Mouse (Mus musculus) cortical plate, adult 2 months (tissue): ENCODE data around the gene Pdia3. TPM values are rescaled to one million over a fixed set of nuclear protein-coding genes. Genes with fewer than 3 reads are reported as not detected.
"Not testable (repeated sequence)": the region's sequence is repeated elsewhere in the genome, so short reads cannot be mapped to it uniquely, and the experiment has no call there.

Experiments
- H3K27ac ChIP-seq: fragments of 200-500 bp; 2 replicates; pipeline ENCODE4 v1.5.1; 2012; ENCODE audit warnings: low read length, control low read depth, inconsistent platforms; ENCODE audit not compliant: insufficient read depth
- H3K4me1 ChIP-seq: fragments of 200-500 bp; 2 replicates; pipeline ENCODE4 v1.6.1; 2011; ENCODE audit warnings: low read length; ENCODE audit not compliant: control insufficient read depth, insufficient read depth
- H3K4me3 ChIP-seq: fragments of 200-500 bp; 2 replicates; pipeline ENCODE4 v1.5.1; 2011; ENCODE audit warnings: mild to moderate bottlenecking, low read length, control low read depth; ENCODE audit not compliant: insufficient read depth
- CTCF ChIP-seq: fragments of 200-500 bp; IDR thresholded peaks from 2 replicates; pipeline ENCODE4 v1.5.1; 2011; ENCODE audit warnings: mild to moderate bottlenecking, control low read depth, low read length; ENCODE audit not compliant: insufficient read depth; ENCODE audit errors: extremely low read depth
- POLR2A ChIP-seq: fragments of 200-500 bp; IDR thresholded peaks from 2 replicates; pipeline ENCODE4 v1.6.1; 2011; ENCODE audit warnings: mild to moderate bottlenecking, low read length, control low read depth; ENCODE audit not compliant: insufficient read depth; ENCODE audit errors: extremely low read depth
- polyA plus RNA-seq: library from polyadenylated mRNA; depleted of rRNA; stranded (reverse); fragments of >200 nt; gene quantifications from 2 replicates; pipeline ENCODE4 v1.2.3, GENCODE M21; 2012

The Pdia3 gene
- polyA plus RNA-seq, 1 experiment = 106 TPM

DNA sequence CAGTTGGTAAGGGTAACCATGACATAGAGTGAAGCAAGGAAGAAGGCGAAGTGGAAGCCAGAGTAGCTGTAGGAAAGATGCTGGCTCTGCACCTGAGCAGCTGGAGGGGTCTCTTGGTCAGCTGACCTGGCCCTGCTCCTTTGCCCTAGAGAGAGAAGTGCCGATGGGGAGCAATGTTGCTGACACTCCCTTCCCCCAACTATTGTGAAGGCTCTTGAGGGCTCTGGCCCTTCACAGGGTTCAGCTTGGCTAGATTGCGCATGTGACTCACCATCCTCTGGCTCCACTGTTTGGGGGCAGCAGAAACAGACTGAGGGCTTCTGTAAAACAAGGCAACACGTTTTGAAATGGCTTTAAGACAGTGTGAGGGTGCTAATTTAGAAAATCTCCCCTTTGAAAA lies 38.8 kb downstream of the Pdia3 start:
- Histone ChIP-seq H3K27ac (no peak overlapping the region), H3K4me1 (peaks cover 1% of the 10 kb centered on the region; the same call in 1 of the 2 replicates), H3K4me3 (no peak overlapping the region)
- TF ChIP-seq POLR2A = no peak
- TF ChIP-seq CTCF = no peak

DNA sequence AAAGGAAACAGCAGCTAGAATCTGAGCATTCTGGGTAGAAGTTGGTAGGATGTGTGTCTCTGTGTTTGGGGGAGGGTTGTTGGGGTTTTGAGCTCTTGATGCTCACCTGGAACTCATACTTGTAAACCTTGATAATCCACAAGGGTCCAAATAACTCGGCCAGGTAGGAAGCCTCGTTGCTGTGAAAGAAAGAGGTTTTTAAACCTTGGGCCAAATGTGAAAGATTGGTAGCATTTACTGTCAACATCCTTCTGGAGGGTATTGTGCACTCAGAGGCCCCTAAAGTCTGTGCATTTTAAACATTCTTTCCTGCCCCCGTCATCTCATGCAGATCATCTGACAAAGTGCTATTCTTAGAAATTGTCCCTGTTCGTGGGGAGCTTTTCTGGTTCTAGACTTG lies 39.4 kb downstream of the Pdia3 start, which contains the start of gene Hypk:
Gene Hypk, plus strand, starts transcription at position 301 of the 400 bp plus-strand sequence.
- H3K4me3 ChIP-seq = no peak within 1 kb of the TSS
- TF ChIP-seq CTCF = no peak
- 0 out of 2 replicates have a peak, but pooled peaks have one; percentile 25 for TF ChIP-seq POLR2A
- peaks cover 1% of the 10 kb centered on the region; the same call in 1 of the 2 replicates for H3K4me1 ChIP-seq
- no peak within 1 kb of the TSS for H3K27ac ChIP-seq

DNA sequence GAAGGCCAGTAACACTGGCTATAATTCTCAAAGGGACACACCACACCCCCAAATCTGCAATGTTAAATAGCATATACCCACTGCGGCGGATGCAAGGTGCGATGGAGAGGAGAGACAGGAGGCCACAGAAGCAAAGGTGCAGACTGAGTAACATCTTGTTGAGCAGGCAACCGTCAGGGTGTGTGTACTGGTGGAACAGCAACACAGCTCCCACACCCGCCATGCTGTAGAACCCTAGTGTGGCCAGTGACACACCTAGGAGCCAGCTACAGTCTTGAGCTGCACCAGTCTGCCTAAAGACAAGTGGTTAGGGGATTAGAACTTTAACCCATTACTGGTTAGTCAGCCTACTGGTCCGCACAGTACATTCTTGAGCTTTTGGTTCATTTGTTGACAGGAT lies 40.3 kb downstream of the Pdia3 start:
- H3K4me1 ChIP-seq = peaks cover 1% of the 10 kb centered on the region; the same call in 1 of the 2 replicates
- H3K4me3 ChIP-seq = no peak overlapping the region
- TF ChIP-seq CTCF (no peak), POLR2A (no peak)
- H3K27ac ChIP-seq = no peak overlapping the region

DNA sequence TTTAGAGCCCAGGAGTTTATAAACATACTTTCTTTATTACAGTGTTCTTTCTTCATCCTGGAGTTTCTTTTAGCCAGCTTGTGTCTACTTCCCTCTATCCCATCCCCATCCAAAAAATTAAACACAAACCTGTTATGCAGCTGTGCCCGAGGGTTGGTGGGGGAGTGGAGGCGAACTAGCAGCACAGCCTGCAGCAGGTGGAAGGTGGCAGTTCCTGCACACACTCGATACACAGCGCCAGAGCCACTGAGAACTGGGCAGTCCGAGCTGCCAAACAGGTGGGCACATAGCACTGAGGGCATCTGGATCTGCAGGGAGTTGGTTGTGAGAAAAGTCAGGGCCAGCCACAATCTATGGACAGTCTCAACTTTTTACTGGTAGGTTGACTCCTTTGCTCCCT lies 42.0 kb downstream of the Pdia3 start:
- peaks cover 1% of the 10 kb centered on the region; the same call in 1 of the 2 replicates for H3K4me1 ChIP-seq
- no peak overlapping the region for H3K4me3 ChIP-seq
- TF ChIP-seq POLR2A (no peak), CTCF (no peak)
- H3K27ac ChIP-seq = no peak overlapping the region

DNA sequence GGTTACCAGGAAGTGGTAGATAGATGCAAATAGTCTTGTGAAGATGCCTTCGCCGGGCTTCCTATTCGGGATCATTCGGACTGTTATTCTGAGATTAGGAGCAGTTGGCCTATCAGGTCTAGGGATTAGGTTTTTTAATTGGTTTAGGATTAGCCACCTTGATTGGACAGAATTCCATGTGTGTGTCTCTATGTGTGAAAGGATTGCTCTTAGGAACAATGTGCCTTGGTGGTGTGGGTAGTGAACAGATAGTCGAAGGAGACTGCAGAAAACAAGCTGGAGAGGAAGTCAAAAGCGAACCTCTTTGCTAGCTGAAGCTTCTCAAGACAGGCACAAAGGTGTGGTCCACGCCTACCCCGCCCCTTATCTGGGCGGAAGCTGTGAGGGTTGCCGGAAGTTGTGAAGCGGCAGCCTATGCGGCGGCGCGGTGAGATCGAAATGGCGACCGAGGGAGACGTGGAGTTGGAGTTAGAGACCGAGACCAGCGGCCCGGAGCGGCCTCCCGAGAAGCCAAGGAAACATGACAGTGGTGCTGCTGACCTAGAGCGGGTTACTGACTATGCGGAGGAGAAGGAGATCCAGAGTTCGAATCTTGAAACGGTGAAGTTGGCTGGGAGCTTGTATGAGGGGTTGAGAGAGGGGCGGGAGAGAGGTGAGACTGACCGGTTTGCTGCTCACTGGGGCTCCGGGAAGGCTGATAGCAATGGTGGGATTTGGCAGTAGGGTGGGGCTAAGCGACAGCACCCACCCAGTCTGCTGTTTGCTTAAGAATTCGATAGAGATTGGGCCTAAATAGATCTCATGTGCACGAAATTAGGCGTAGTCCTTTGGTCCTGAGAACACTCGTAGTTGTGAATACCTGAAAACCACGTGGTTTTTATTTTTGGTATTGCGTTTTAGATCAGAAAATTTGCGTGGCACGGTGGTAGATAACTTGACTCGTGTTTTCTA lies 43.4 kb downstream of the Pdia3 start, which contains the start of gene Serinc4:
Gene Serinc4, minus strand, starts transcription at position 90 of the 951 bp plus-strand sequence.
- H3K27ac ChIP-seq = no peak within 1 kb of the TSS
- TF ChIP-seq CTCF (no peak), POLR2A (peak; percentile 77)
- peak within 1 kb of the TSS; percentile 83 for H3K4me3 ChIP-seq
- H3K4me1 ChIP-seq = peaks cover 1% of the 10 kb centered on the region; the same call in 1 of the 2 replicates

DNA sequence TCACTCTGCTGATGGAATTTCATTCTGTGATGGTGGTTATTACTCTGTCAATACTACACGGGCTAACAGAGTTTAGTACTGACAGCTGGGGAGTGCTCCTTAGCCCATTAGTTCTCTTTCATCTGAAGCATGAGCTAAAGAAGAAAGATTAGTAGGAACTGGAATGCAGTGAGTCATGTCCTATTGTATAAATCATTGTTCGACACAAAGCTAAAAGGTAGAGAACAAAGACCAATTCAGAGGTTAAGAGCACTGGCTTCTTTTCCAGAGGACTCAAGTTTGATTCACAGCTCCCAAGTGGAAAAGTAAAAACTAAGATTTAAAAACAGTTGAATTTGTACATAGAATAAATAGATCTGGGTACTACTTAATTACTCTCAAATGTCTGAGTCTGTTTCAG lies 46.5 kb downstream of the Pdia3 start:
- TF ChIP-seq CTCF = no peak
- TF ChIP-seq POLR2A = no peak
- H3K4me1 ChIP-seq = no peaks in the 10 kb centered on the region

DNA sequence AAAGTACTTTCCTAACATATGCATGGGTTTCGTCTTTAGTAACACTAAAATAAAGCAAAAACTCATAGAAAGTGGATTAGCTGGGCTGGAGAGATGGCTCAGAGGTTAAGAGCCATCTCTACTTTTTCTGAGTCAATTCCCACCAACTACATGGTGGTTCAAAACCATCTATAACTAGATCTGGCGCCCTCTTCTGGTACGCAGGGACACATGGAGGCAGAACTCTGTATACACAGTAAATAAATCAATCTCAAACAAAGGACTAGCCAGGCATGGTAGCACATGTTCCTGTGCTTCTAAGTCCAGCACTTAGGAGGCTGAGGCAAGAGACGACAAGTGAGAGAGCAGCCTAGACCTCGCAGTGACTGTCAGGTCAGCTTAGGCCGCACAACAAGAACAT lies 55.4 kb downstream of the Pdia3 start:
- not testable (repeated sequence) for H3K4me3 ChIP-seq, H3K4me1 ChIP-seq, H3K27ac ChIP-seq

More for the DNA sequence above, 46.5 kb downstream of the Pdia3 start:
- H3K27ac ChIP-seq = no peak overlapping the region
- no peak overlapping the region for H3K4me3 ChIP-seq

DNA sequence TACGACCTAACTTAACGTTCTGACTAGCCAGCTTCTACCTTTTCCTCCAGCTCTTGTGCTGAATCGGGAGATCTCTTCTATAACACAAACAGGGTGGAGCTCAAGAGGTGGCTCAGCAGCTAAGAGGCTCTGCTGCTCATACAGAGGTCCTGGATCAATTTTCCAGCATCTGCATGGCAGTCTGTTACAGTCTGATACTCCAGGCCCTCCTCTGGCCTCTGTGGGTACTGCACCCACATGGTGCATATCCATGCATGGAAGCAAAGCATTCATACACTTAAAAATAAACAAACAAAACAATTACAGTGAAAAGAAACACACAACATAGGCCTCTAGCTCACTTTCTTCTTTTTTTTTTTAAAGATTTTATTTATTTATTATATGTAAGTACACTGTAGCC lies 59.2 kb downstream of the Pdia3 start:
- not testable (repeated sequence) for H3K4me1 ChIP-seq, H3K27ac ChIP-seq, H3K4me3 ChIP-seq

DNA sequence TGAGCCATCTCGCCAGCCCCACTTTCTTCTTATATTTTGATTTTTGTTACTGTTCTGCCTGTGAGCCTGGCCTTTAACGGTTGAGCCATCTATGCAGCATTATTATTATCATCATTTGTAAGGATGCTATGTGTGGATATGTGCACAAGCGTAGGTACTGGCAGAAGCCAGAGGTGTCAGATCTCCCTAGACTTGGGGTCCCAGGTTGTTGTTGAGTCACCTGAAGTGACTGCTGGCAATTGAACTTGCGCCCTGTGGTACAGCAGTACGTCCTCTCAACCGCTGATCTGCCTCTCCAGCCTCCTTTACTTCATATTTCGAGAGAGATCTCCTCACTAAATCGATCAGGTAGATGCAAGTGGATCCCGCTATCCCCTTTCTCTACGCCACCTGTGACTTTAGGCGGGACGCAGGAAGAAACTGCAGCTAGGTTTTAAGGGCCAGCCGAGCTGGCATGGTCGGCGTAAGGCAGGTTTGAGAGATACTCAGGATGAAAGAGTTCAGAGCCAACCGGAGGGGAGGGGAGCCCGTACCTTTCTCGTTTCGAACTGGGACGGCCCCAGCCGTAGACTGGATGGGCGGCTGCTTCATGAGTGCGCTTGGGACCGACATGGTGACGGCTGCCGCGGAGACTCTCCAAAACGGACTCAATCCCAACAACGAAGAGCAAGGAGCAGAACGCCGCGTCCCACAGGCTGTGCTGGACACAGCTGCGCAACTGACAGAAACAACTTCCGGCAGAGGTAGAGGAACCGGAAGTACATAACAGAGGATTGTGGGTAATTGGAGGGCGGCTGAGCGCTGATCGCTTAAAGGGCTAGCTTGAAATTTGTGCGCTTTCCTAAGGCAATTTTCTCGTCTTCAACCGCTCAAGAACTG lies 60.0 kb downstream of the Pdia3 start, which contains the start of gene Mfap1b:
Gene Mfap1b, minus strand, starts transcription at position 767 of the 879 bp plus-strand sequence.
- TF ChIP-seq POLR2A = peak; percentile 91
- H3K4me3 ChIP-seq = peak within 1 kb of the TSS; percentile 68
- not testable (repeated sequence) for H3K27ac ChIP-seq

DNA sequence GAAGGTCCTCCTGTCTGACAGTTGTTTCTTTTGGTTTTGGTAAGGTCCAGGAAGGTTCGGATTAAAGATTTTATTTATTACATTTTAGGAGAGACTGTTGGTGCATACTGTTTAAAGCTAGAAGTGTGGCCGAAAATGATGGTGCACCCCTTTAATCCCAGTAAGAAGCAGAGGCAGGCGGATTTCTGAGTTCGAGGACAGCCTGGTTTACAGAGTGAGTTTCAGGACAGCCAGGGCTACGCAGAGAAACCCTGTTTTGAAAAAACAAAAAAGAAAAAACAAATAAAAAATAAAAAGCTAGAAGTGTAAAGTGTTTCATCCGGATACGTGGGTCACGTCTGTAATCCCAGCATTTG lies 60.6 kb downstream of the Pdia3 start:
- peaks cover 2% of the 10 kb centered on the region; the same call in 1 of the 2 replicates for H3K4me1 ChIP-seq
- TF ChIP-seq POLR2A (no peak), CTCF (no peak)
- H3K4me3 ChIP-seq = peak overlapping the region; percentile 68
- no peak overlapping the region for H3K27ac ChIP-seq

More for the DNA sequence above, 60.0 kb downstream of the Pdia3 start, which contains the start of gene Mfap1b:
- not testable (repeated sequence) for H3K4me1 ChIP-seq

DNA sequence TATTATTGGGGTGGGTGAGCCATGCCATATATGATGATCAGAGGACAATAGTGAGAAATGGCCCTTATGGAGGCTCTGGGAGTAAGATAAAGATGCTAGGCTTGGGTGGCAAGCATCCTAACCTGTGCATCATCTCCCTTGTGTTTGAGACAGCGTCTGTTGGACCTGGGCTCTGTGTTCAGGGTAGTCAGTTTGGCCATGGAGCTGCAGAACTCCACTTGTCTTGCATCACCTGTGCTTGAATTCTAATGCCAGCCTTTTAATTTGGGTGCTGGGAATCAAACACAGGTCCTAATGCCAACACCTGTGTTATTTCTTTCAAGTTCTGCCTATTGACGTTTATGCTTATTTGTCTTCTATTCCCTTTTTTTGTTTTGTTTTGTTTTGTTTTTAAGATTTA lies 61.7 kb downstream of the Pdia3 start:
- not testable (repeated sequence) for H3K27ac ChIP-seq, H3K4me1 ChIP-seq, H3K4me3 ChIP-seq
